Mouse (Mus musculus) megakaryocyte, embryonic 14.5 days (primary cell): Measurements from ENCODE around the gene RPS10-NUDT3. TPM values are rescaled to one million over a fixed set of nuclear protein-coding genes. Genes with fewer than 3 reads are reported as not detected.
A peak's percentile ranks its signal among the peaks of the same experiment; 100 is the strongest.

Experiments used
- H3K27me3 ChIP-seq: replicated peaks from 2 replicates; pipeline ENCODE3; 2012; ENCODE audit warnings: inconsistent platforms
- H3K36me3 ChIP-seq: replicated peaks from 2 replicates; pipeline ENCODE3; 2012; ENCODE audit warnings: low read length, inconsistent platforms, mixed read lengths
- H3K4me1 ChIP-seq: 2 replicates; pipeline ENCODE4 v1.6.1; 2012; ENCODE audit warnings: inconsistent platforms
- H3K4me3 ChIP-seq: replicated peaks from 2 replicates; pipeline ENCODE3; 2012; ENCODE audit warnings: moderate library complexity, mild to moderate bottlenecking, inconsistent platforms
- H3K9me3 ChIP-seq: 2 replicates; pipeline ENCODE4 v1.6.1; 2012; ENCODE audit warnings: inconsistent platforms
- FLI1 ChIP-seq: IDR thresholded peaks from 2 replicates; pipeline ENCODE4 v1.6.1; 2012; ENCODE audit warnings: low read length, inconsistent platforms, mixed read lengths
- GATA1 ChIP-seq: IDR thresholded peaks from 3 replicates; pipeline ENCODE4 v1.6.1; 2012; ENCODE audit warnings: mixed read lengths, low read length, inconsistent platforms, borderline replicate concordance
- polyA plus RNA-seq: library from polyadenylated mRNA; stranded (reverse); fragments of >175 nt; gene quantifications from 2 replicates; pipeline ENCODE4 v1.2.3, GENCODE M21; 2012; ENCODE audit warnings: low replicate concordance; ENCODE audit not compliant: insufficient read depth

Gene RPS10-NUDT3
- polyA plus RNA-seq, 1 experiment = not detected

DNA sequence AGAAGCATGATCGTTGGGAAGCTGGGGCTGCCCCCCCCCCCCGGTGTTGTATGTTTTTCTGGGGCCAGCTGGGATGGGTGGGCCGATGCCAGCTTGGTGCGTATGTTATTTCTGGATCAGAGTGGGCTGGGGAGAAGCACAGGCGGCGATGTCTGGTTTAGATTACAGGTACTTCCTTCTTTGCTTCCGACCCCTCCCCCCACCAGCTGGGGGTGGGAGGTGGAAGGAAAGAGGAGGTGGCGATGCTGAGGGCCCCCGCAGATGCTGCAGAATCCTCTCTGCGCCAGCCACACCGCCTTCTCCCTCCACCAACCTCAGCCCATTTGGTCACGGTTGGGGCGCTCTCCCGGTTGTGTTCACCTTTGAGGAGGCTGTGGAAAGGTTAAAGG, 21.0 kb upstream of the RPS10-NUDT3 start:
- Histone ChIP-seq H3K4me3 (peak overlapping the region; percentile 83), H3K27me3 (peaks cover 72% of the 10 kb centered on the region), H3K9me3 (peaks cover 23% of the 10 kb centered on the region), H3K36me3 (no peaks in the 10 kb centered on the region), H3K4me1 (peaks cover 20% of the 10 kb centered on the region)
- TF ChIP-seq FLI1 (no peak), GATA1 (no peak)

DNA sequence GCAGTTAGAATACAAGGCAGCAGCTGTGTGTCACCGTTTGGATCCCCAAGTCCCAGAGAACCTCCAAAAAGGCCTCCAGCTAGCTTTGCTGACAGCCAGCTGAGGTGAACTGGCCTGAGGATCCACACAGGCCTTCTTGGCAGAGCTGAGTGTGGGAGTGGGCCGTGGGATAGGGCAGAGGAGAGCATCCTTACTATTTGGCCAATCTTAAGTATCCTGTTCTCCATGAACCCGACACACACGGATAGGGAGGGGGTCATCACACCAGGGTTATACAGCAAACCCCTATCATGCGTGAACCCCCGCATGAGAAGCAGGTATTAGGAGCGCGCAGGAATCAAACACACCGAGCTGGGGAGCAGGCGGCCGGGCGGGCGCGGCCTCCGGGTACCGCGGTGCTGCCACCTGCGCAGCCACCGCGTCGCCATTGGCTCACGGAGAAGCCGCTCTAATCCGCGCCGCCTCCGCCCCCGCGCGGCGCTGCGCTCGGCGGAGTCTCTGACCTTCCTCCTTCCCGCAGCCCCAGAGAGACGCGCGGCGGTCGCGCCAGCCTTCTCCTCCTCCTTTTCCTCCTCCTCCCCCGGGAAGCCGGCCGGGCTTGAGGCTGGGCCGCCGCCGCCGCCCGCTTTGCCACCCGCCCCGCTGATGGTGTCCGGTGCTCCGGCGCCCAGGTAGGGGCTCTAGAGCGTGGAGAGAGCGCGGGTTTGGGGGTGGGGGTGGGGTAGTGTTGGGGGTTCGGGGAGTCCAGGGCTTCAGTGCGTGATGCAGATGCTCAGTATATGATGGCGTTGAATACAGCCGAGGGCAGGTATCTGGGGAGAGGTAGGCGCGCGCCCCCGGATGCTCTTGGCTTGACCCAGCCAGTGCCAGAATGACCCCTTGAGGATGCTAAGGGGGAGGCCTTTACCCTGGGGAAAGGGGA, 20.3 kb upstream of the RPS10-NUDT3 start, which contains the start of gene Pacsin1:
TSS of gene Pacsin1 (plus strand) at position 421 of the 922 bp plus-strand sequence.
- no peak for TF ChIP-seq FLI1
- TF ChIP-seq GATA1 = no peak
- H3K27me3 ChIP-seq = peaks cover 78% of the 10 kb centered on the region
- peaks cover 23% of the 10 kb centered on the region for H3K9me3 ChIP-seq

DNA sequence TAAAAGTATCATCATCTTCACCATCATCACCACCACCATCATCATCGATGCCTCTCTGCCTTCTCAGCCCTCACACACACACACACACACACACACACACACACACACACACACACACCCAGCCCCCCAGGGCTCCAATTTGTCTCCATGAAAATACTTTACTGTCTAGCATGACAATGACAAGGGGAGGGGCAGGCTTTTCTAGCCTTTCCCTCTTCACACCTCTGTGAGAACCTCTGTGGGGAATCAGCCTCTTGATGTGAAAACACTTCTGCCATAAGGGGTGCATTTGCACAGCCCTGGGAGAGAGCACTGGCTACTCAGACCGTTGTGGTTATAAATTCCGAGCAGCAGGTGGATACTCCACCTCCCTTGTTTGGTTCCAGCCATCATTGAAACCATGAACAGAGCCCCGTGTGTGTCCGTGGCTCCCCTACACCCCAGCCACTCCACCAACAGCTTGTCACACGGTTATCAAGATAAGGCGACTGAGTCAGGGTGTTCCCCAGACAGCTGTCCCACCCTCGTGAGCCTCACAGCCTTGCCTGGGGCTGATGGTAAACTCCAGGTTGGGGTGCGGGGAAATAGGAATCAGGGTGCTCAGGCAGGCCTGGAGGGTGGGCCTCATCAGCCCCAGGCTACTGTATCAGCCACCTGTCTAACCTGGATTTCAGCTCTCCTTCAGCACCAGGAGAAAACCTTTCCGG, 18.4 kb upstream of the RPS10-NUDT3 start:
- peaks cover 32% of the 10 kb centered on the region for H3K4me1 ChIP-seq
- peaks cover 11% of the 10 kb centered on the region for H3K9me3 ChIP-seq
- peaks cover 81% of the 10 kb centered on the region for H3K27me3 ChIP-seq
- H3K36me3 ChIP-seq = no peaks in the 10 kb centered on the region
- H3K4me3 ChIP-seq = no peak overlapping the region
- no peak for TF ChIP-seq FLI1
- TF ChIP-seq GATA1 = no peak

More for the DNA sequence above, 20.3 kb upstream of the RPS10-NUDT3 start, which contains the start of gene Pacsin1:
- Histone ChIP-seq H3K4me3 (peak within 1 kb of the TSS; percentile 83), H3K36me3 (no peaks in the 10 kb centered on the region), H3K4me1 (peaks cover 27% of the 10 kb centered on the region)

DNA sequence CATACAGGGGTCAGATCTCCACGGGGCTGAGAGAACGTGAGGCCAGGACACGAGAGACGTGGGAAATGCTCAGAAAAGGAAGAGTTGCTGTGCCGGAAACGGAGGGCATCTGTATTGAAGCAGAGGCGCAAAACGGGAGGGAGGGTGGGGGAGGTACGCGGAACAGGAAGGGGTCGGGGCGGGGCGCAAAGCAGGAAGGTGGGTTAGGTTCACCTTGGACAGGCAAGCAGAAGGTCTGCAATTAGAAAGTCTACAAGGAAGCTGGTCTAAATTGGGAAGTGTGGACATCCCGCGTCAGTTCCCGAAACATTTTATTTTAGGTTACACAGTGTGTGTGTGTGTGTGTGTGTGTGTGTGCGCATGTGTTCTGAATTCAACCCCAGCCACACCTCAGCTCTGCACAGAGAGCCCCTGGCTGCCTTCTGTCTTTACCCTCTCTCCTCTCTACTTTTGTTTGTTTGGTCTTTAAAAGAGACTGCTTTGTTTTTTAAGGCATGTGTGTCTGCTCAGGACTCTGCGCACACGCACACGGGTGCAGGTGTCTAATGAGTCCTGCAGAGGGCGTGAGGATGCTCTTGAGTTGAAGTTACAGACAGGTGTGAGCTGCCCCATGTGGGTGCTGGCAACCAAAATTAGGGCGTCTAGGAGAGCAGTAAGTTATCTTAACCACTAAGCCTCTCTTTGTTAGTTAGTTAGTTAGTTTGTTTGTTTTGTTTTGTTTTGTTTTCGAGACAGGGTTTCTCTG, 17.2 kb upstream of the RPS10-NUDT3 start:
- H3K4me1 ChIP-seq = peaks cover 32% of the 10 kb centered on the region
- TF ChIP-seq FLI1 (no peak), GATA1 (no peak)
- no peaks in the 10 kb centered on the region for H3K36me3 ChIP-seq
- H3K4me3 ChIP-seq = no peak overlapping the region
- H3K27me3 ChIP-seq = peaks cover 83% of the 10 kb centered on the region
- H3K9me3 ChIP-seq = peaks cover 17% of the 10 kb centered on the region

DNA sequence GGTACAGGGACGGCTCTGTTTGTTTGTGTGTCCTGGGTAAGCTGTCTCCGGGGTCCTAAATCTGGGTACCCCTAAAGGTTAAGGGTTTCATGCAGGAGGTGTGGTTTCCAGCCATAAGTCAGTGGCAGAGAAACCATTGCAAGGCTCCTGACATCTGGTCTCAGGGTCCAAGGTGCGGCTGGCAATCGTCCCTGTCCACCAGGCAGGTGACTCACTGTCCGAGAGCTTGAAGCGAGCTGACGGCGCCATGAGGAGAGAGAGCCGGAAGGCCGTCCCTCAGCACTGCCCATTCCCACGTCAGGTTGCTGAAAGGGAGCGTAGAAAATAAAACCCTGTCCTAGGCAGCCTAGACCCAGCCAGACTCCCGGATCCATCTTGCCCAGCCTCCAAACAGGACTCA, 15.6 kb upstream of the RPS10-NUDT3 start:
- Histone ChIP-seq H3K27me3 (peaks cover 79% of the 10 kb centered on the region), H3K9me3 (peaks cover 19% of the 10 kb centered on the region), H3K4me3 (no peak overlapping the region), H3K36me3 (no peaks in the 10 kb centered on the region), H3K4me1 (peaks cover 26% of the 10 kb centered on the region)
- TF ChIP-seq GATA1 (no peak), FLI1 (no peak)

DNA sequence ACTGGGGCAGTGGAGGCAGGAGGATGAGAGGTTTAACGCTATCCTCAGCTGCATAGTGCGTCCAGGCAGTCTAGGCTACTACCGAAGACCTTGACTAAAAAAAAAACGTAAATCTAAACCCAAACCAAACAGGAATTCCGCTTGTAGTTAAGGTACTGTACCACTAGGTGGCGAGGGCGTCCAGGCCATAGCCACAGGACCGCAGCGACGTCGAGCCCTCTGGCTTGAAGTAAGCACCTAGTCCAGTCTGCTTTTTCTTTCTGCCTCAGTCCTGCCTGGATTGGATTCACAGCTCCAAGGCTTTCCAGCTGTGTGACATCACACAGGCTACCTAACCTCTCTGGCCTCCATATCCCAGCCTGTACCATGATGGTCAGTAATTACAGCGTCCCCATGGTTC, 15.1 kb upstream of the RPS10-NUDT3 start:
- H3K27me3 ChIP-seq = peaks cover 77% of the 10 kb centered on the region

DNA sequence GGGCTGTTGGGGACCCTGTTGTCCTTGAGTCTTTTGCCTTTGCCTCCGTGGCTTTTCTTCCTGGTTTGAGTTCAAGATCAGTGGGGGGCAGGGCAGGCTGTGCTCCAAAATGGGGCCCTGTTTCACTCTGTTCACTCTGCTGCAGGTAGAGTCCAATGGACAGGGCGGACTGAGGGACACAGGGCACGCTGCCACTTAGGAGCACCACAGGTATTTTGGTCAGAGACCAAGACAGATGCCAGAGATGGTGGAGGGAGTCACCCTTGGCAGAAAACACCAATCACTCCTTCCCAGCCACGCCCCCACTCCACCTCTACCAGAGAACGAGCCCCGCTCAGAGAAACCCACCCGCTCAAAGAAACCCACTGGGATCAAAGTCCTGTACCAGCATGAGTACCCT, 10.8 kb upstream of the RPS10-NUDT3 start:
- Histone ChIP-seq H3K36me3 (no peaks in the 10 kb centered on the region), H3K27me3 (peaks cover 53% of the 10 kb centered on the region), H3K9me3 (peaks cover 21% of the 10 kb centered on the region), H3K4me3 (no peak overlapping the region), H3K4me1 (peaks cover 32% of the 10 kb centered on the region)
- TF ChIP-seq GATA1 (no peak), FLI1 (no peak)

More for the DNA sequence above, 15.1 kb upstream of the RPS10-NUDT3 start:
- H3K4me3 ChIP-seq = peak overlapping the region; percentile 83
- peaks cover 22% of the 10 kb centered on the region for H3K4me1 ChIP-seq
- peaks cover 19% of the 10 kb centered on the region for H3K9me3 ChIP-seq
- TF ChIP-seq GATA1 = no peak
- no peak for TF ChIP-seq FLI1
- no peaks in the 10 kb centered on the region for H3K36me3 ChIP-seq

DNA sequence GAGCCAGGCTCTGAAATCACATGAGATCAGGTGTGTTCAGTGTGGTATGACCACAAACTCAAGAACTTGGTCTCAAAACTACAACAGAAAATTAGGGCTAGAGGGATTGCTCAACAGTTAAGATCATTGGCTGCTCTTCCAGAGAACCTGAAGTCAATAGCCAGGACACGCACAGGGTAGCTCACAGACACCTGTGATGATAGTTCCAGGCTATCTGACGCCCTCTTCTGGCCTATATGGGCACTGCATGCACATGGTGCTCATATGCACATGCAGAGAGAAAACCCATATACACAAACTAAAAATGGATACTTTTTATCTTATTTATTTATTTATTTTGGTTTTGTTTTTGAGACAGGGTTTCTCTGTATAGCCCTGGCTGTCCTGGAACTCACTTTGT, 9.6 kb upstream of the RPS10-NUDT3 start:
- peaks cover 22% of the 10 kb centered on the region for H3K4me1 ChIP-seq
- no peaks in the 10 kb centered on the region for H3K36me3 ChIP-seq
- H3K27me3 ChIP-seq = peaks cover 46% of the 10 kb centered on the region
- H3K9me3 ChIP-seq = peaks cover 21% of the 10 kb centered on the region
- TF ChIP-seq FLI1 = no peak
- TF ChIP-seq GATA1 = no peak
- H3K4me3 ChIP-seq = no peak overlapping the region

DNA sequence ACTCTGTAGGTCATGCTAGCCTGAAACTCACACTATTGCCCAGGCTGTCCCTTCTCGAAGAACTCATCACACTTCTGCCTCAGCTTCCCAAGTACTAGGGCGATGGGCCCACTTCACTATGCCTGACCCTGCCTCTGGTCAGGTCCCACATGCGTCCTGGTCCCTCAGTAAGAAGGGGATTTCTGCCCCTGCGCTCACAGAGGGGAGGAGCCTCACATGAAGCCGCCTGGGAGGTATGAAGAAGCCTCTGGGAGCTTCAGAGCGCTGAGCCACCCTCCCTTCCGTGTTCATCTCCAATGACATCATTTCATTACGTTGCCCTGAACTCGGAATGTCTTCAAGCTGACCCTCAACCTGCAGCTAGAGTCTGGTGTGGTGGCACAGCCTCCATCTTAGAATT, 8.7 kb upstream of the RPS10-NUDT3 start:
- TF ChIP-seq FLI1 = no peak
- no peak for TF ChIP-seq GATA1
- Histone ChIP-seq H3K36me3 (no peaks in the 10 kb centered on the region), H3K27me3 (peaks cover 41% of the 10 kb centered on the region), H3K9me3 (peaks cover 21% of the 10 kb centered on the region), H3K4me1 (peaks cover 26% of the 10 kb centered on the region), H3K4me3 (no peak overlapping the region)
